Mouse (Mus musculus) embryonic facial prominence, embryonic 14.5 days (tissue): ENCODE measurements around the gene Tmem107. TPM values are rescaled to one million over a fixed set of nuclear protein-coding genes. Genes with fewer than 3 reads are reported as not detected.

ENCODE experiments used
- polyA plus RNA-seq: library from polyadenylated mRNA; unstranded; fragments of >200 nt; fragmentation: Nextera tagmentation; extraction: Ambion mirVana; gene quantifications from 2 replicates; pipeline ENCODE4 v1.2.1, GENCODE M21; 2014

Tmem107 gene
- polyA plus RNA-seq, 1 experiment from 2014 or later: 87.8 TPM

Other genes starting within 250 kb of the Tmem107 start
- gene Ndel1, start 198.9 kb upstream of the Tmem107 start, polyA plus RNA-seq: 90.0 and 95.4 TPM in 2 replicates
- 0.17 and 0.45 TPM in 2 replicates for gene Rnf222, start 182.3 kb upstream of the Tmem107 start, polyA plus RNA-seq
- gene Rpl26, start 169.2 kb upstream of the Tmem107 start, polyA plus RNA-seq: 1,088 and 1,233 TPM in 2 replicates
- gene Odf4, start 143.7 kb upstream of the Tmem107 start, polyA plus RNA-seq: not detected in 2 replicates
- 7.3 and 8.9 TPM in 2 replicates for gene Arhgef15, start 113.3 kb upstream of the Tmem107 start, polyA plus RNA-seq
- gene Slc25a35, start 102.7 kb upstream of the Tmem107 start, polyA plus RNA-seq: 3.4 and 5.0 TPM in 2 replicates
- 44.9 and 50.1 TPM in 2 replicates for gene Rangrf, start 95.6 kb upstream of the Tmem107 start, polyA plus RNA-seq
- 19.1 and 21.9 TPM in 2 replicates for gene Pfas, start 62.3 kb upstream of the Tmem107 start, polyA plus RNA-seq
- gene Ctc1, start 54.9 kb upstream of the Tmem107 start, polyA plus RNA-seq: 36.5 and 47.3 TPM in 2 replicates
- 92.5 and 112 TPM in 2 replicates for gene Aurkb, start 25.2 kb upstream of the Tmem107 start, polyA plus RNA-seq
- gene Borcs6, start 11.1 kb upstream of the Tmem107 start, polyA plus RNA-seq: 12.1 and 12.4 TPM in 2 replicates
- gene Vamp2, start 17.7 kb downstream of the Tmem107 start, polyA plus RNA-seq: 89.1 and 97.0 TPM in 2 replicates
- gene Per1, start 24.4 kb downstream of the Tmem107 start, polyA plus RNA-seq: 21.5 and 28.2 TPM in 2 replicates
- 0.21 and 0.45 TPM in 2 replicates for gene Hes7, start 49.6 kb downstream of the Tmem107 start, polyA plus RNA-seq
- gene 9130213A22Rik, start 51.8 kb downstream of the Tmem107 start, polyA plus RNA-seq: 0.14 and 0.63 TPM in 2 replicates
- gene Aloxe3, start 55.1 kb downstream of the Tmem107 start, polyA plus RNA-seq: 0.39 and 1.9 TPM in 2 replicates
- 0.62 and 4.8 TPM in 2 replicates for gene Alox12b, start 86.2 kb downstream of the Tmem107 start, polyA plus RNA-seq
- 0.22 TPM in 1 of 2 replicates, not detected in the other for gene Alox8, start 127.0 kb downstream of the Tmem107 start, polyA plus RNA-seq
- 0.15 and 0.33 TPM in 2 replicates for gene Gucy2e, start 166.2 kb downstream of the Tmem107 start, polyA plus RNA-seq